Mouse (Mus musculus) C2C12 (cell line): ENCODE results near the gene Pdzk1ip1.

Source experiments
- CTCF ChIP-seq: IDR thresholded peaks from one replicate; pipeline ENCODE4 v1.5.1; 2011; ENCODE audit not compliant: control insufficient read depth, insufficient read depth, insufficient read length
- MAX ChIP-seq: IDR thresholded peaks from one replicate; pipeline ENCODE4 v1.6.1; 2011; ENCODE audit warnings: mild to moderate bottlenecking, control low read depth
- MYOG ChIP-seq: IDR thresholded peaks from one replicate; pipeline ENCODE4 v1.6.1; 2011; ENCODE audit not compliant: control insufficient read depth, insufficient read length; ENCODE audit errors: extremely low read depth
- USF1 ChIP-seq: IDR thresholded peaks from one replicate; pipeline ENCODE4 v1.6.1; 2011; ENCODE audit warnings: low read depth, mild to moderate bottlenecking, control low read depth, moderate library complexity

- TF ChIP-seq CTCF (no peak), MAX (no peak), MYOG (no peak), USF1 (no peak)
These were observed 26.0 kb upstream of the Pdzk1ip1 start for GRCm38 (mm10) chr4:115062540-115062874.
